Mouse (Mus musculus) neural tube, embryonic 11.5 days (tissue): ENCODE data around the gene Tmem104. TPM values are rescaled to one million over a fixed set of nuclear protein-coding genes. Genes with fewer than 3 reads are reported as not detected.

Experiments used
- microRNA-seq: library from miRNA; unstranded; fragments of <30 nt; microRNA quantifications from one replicate; pipeline ENCODE4, GENCODE M21; 2016
- polyA plus RNA-seq: library from polyadenylated mRNA; unstranded; fragments of >200 nt; fragmentation: Nextera tagmentation; extraction: Ambion mirVana; gene quantifications from 2 replicates; pipeline ENCODE4 v1.2.1, GENCODE M21; 2014

Gene Tmem104
- polyA plus RNA-seq, 1 experiment from 2014 or later, result 11.0 TPM

Small RNA genes within 50 kb of the gene (microRNA-seq; reads per million reads assigned to microRNA genes)
- not detected for gene Gm25837

Other genes with a start within 250 kb of the Tmem104 start
- gene Cd300c, start 218.3 kb upstream of the Tmem104 start, polyA plus RNA-seq, result 0.41 TPM in 1 of 2 replicates, not detected in the other
- 0.28 TPM in 1 of 2 replicates, not detected in the other for gene Cd300ld, start 197.6 kb upstream of the Tmem104 start, polyA plus RNA-seq
- 0.55 and 1.1 TPM in 2 replicates for gene Cd300c2, start 185.6 kb upstream of the Tmem104 start, polyA plus RNA-seq
- gene Cd300ld2, start 171.3 kb upstream of the Tmem104 start, polyA plus RNA-seq, result not detected in 2 replicates
- not detected in 2 replicates for gene Cd300ld4, start 160.5 kb upstream of the Tmem104 start, polyA plus RNA-seq
- not detected in 2 replicates for gene Cd300ld5, start 149.7 kb upstream of the Tmem104 start, polyA plus RNA-seq
- not detected in 2 replicates for gene Cd300ld3, start 139.1 kb upstream of the Tmem104 start, polyA plus RNA-seq
- gene Cd300e, start 125.3 kb upstream of the Tmem104 start, polyA plus RNA-seq, result not detected in 2 replicates
- 1.3 and 1.9 TPM in 2 replicates for gene Rab37, start 96.1 kb upstream of the Tmem104 start, polyA plus RNA-seq
- not detected in 2 replicates for gene Cd300lf, start 53.5 kb upstream of the Tmem104 start, polyA plus RNA-seq
- gene Slc9a3r1, start 24.1 kb upstream of the Tmem104 start, polyA plus RNA-seq, result 43.4 and 44.1 TPM in 2 replicates
- gene Nat9, start 372 bp downstream of the Tmem104 start, polyA plus RNA-seq, result 20.3 and 20.8 TPM in 2 replicates
- gene Grin2c, start 79.8 kb downstream of the Tmem104 start, polyA plus RNA-seq, result 0.57 and 0.85 TPM in 2 replicates
- 14.0 and 15.1 TPM in 2 replicates for gene Fdxr, start 89.6 kb downstream of the Tmem104 start, polyA plus RNA-seq
- gene Fads6, start 110.2 kb downstream of the Tmem104 start, polyA plus RNA-seq, result 0.18 and 0.24 TPM in 2 replicates
- gene Otop2, start 119.7 kb downstream of the Tmem104 start, polyA plus RNA-seq, result not detected in 2 replicates
- 0.12 TPM in 1 of 2 replicates, not detected in the other for gene Ush1g, start 134.6 kb downstream of the Tmem104 start, polyA plus RNA-seq
- gene Otop3, start 147.2 kb downstream of the Tmem104 start, polyA plus RNA-seq, result 0.35 and 0.37 TPM in 2 replicates
- 13.1 and 16.1 TPM in 2 replicates for gene Hid1, start 180.3 kb downstream of the Tmem104 start, polyA plus RNA-seq
- gene Cdr2l, start 194.4 kb downstream of the Tmem104 start, polyA plus RNA-seq, result 18.1 and 18.5 TPM in 2 replicates
- 221 and 230 TPM in 2 replicates for gene Mrpl58, start 216.3 kb downstream of the Tmem104 start, polyA plus RNA-seq
- gene Atp5h, start 232.5 kb downstream of the Tmem104 start, polyA plus RNA-seq, result 866 and 868 TPM in 2 replicates
- 22.0 and 25.7 TPM in 2 replicates for gene Kctd2, start 232.6 kb downstream of the Tmem104 start, polyA plus RNA-seq